Mouse (Mus musculus): ENCODE results near the gene Myh1.

Gene Myh1

DNA sequence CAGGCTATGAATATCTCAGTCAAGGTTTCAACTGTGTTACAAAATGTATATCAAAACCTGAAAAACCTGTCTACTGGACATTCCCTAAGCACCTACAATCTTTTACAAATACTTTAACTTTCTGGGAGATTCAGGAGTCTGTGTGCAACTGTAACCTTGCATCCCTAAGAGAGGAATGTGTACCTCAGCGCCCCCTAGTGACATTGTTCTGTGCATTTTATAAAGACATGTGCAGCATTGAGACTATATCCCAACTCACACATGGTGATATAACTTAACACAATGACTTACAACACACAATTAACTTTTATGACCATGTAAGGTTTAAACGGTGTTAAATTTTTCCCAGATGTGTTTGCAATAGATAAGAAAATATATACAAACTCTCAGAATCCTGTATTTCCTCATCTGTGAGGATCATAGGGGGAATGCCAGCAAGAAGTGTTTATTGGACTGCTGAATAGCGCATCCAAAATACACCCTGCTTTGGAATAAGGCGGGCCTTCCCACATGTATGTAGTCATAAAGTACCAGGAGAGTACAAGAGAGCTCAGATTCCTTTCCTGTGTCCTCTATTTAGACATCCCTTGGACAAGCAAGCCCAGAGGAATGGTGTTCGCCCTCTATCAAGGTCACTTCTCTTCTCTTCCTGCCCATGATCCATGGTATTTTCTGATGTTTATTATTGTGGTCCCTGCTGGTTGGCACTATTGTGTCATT is 35.9 kb downstream of the Myh1 start:
- WGBS, result 71% methylated on average over 5 of the region's 5 CpGs

- 81% methylated on average over 9 of the region's 9 CpGs for WGBS
Observed at GRCm38 (mm10) chr11:67236799-67237198, 36.9 kb downstream of the Myh1 start.

DNA sequence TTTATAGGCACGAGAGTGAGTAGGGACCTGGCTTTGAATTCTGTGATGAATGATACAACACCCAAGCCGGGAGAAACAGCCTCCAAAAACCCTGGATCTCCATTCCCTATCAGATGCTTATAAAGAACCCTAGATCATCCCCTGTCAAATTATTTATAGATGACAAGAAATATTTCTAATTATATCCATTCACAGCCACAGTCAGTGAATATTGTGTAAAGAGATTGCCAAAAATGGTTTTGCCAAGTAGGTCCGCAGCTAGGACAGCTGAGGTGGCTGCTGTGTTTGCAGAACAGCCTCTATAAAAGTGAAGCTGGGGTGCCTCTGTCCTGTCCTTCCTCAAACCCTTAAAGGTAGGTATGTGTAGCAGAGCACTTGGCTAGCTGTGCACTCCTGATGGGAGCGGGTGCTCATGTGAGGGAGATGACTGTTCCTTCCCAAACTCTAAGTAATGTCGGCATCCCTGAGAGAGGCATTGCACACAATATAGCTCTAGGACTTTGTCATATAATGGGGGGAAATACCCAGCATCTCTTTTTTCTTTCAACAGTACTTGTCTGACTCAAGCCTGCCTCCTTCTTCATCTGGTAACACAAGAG is 37.7 kb downstream of the Myh1 start, which contains the start of gene Myh4:
Gene Myh4 (plus strand): TSS at position 549 of the 599 bp plus-strand sequence.
- 61% methylated on average over 5 of the region's 5 CpGs for WGBS

DNA sequence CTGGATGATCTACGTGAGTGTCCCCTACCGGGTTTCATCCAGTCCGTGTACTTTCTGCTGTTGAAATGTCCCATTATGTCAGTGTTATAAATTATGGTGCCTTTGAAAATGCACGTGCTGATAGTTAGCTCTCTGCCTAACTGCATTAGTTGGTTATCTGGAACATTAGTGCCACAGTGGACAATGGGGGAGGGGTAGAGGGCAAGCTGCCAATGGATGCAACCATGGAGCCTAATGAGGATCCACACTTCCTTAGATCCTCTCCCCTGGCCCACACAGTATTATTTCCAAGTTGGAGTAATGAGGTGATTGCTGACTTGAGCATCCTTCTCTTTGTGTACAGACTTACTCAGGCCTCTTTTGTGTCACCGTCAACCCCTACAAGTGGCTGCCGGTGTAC is 41.2 kb downstream of the Myh1 start:
- WGBS, result 86% methylated on average over 6 of the region's 6 CpGs

GRCm38 (mm10) chr11:67253691-67254090 is 53.8 kb downstream of the Myh1 start:
- whole genome bisulfite sequencing, result 69% methylated on average over 4 of the region's 4 CpGs

DNA sequence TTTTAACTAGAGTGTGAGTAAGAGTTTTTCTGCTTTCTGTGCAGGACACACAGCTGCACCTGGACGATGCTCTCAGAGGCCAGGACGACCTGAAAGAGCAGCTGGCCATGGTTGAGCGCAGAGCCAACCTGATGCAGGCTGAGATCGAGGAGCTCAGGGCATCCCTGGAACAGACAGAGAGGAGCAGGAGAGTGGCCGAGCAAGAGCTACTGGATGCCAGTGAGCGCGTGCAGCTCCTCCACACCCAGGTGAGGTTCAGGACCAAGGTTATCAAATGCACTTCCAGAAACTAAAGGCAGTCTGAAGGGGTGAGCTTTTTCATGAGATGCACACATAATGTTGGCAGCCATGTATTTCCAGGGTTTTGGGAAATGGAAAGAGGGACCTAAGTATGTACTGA is 57.2 kb downstream of the Myh1 start:
- WGBS, result 94% methylated on average over 7 of the region's 7 CpGs

GRCm38 (mm10) chr11:67260956-67261355 is 61.1 kb downstream of the Myh1 start:
- 90% methylated on average over 6 of the region's 6 CpGs for WGBS

All from cerebral cortex, adult 2 months (tissue).